Mouse (Mus musculus): Measurements from ENCODE around the gene Mipep. TPM values are rescaled to one million over a fixed set of nuclear protein-coding genes. Genes with fewer than 3 reads are reported as not detected.

Mipep gene
- polyA plus RNA-seq, 1 experiment: 9.2 TPM

DNA sequence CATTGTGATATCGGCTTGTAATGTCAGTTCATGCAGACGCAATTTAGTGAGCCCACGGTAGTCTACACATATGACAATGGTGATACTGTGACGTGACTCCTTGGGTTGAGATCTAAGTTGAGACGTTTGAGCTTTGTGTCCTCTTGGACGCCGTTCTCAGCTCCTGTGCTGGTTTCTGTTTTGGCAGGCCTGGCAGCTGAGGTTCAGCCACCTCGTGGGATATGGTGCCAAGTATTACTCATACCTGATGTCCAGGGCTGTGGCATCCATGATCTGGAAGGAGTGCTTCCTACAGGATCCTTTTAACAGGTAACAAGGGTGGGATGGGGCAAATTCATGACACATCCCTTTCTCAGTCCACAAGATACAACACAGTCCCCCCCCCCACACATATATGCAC lies 87.5 kb downstream of the Mipep start:
- no peak for DNase-seq (ENCODE audit: low read depth)

DNA sequence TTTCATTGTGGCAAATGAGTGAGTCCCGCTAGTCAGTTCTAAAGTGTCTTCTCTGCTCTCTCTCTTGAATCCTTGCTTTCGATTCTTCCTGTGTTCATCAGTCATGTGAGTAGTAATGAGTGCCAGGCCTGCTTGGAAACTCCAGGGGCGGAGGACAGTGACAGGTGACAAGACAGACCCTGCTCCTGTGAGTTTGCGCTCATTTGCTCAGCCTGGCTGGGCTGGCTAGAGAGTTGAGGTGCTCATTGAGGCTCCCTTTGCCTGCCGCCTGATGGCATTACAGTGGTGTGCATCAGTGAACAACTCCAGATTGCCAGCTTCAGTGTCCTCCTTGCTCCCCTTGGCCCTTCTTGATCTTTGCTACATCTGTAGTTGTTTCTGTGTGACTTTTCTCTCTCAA lies 97.7 kb downstream of the Mipep start:
- no peak for DNase-seq (ENCODE audit: low read depth)

DNA sequence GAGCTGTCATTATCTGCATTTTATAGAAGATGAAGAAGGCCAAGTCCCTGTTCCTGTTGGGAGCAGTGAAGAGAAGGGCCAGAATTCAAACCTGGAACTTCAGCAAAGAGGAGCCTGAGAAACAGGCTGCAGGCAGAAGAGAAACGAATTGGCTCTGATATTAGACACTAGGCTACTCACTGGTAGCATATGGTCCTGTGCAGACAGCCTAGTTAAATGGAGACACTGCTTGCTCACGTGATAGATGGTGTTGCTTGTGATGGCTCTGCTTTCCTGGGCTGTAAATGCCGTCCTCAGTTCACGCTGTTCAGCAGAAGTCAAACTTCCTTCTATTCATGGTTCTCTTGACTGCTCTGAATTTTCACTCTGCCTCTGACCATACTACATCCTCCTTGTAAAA lies 98.3 kb downstream of the Mipep start:
- DNase-seq (ENCODE audit: low read depth): no peak

DNA sequence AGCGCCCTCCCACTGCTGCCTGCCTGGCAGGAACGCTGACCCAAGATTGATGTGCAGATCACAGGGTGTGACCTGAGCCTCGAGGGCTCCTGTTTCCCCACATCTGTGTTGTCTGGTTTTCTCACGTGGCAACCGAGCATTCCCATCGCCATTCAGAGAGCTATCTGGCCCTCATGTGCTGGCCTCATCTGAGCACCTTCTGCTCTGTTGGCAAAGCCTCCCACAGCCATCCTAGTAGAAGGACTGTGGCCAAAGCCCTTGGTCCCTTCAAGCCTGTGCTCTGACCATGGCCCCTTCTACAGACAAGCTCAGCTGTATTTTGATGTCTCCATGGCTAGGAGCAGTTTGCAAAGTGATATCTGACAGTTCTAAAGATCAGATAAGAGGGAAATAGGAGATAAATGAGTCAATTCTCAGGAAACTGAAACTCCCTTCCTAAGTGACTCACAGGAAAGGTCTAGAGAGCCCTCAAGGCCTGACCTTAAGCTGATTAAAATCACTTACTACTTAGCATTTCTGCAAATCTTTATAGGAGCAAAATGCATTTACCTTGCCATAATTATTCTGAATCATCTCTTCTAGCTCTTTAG lies 101.1 kb downstream of the Mipep start:
- no peak for DNase-seq (ENCODE audit: low read depth)

DNA sequence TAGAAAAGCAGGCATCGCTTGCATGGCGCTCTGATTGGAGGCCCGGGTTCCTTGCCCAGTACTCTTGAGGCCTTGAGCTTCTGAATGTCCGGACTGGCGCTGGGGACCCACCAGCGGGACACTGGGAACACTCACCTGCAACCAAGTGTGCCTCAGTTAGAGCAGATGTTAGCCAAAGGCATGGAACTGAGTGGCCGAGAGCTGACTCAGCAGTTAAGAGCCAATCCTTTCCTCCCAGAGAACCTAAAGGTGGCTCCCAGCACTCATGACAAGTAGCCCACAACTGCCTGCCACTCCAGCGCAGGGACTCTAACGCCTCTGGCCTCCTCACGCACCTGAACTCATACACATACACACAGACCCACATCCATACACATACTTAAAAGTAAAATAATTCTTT lies 109.5 kb downstream of the Mipep start:
- DNase-seq (ENCODE audit: low read depth): no peak

DNA sequence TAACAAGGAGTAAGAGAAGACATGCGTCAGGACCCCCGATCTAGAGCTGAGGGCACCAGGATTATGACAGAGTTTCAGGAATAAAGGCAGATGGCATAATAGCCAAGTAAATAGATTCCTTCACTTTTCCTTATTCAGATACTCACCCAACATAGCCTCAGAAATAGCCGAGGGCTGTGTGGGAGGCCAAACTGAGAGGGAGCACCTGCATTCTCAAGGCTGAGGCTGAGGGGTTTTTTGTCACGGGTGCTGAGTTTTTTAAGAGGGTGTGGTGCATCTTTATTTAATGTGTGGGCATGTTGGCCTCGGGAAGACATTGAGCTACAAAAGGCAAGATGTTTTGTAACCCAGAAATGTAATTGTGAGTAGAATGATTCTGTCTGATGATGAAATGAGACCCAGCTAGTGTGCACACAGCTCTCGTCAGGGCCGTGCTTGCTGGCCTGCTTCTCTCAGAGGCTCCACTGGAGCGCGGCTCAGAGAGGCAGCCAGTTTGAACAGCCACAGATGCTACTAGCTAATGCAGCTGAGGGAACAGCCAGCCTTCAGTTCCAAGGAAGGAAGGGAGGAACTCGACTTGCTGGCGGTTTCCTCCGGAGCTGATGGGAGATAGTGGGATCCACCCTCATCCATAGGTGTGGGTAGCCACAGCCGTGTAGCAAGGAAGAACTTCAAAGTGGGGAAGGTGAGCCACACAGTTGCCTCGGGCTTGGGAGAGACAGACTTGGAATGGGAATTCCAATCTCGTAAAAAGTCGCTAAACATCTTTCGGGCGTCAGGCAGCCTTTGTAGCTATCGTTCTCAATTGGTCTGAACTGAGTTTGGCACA lies 111.0 kb downstream of the Mipep start:
- DNase-seq (ENCODE audit: low read depth): no peak

DNA sequence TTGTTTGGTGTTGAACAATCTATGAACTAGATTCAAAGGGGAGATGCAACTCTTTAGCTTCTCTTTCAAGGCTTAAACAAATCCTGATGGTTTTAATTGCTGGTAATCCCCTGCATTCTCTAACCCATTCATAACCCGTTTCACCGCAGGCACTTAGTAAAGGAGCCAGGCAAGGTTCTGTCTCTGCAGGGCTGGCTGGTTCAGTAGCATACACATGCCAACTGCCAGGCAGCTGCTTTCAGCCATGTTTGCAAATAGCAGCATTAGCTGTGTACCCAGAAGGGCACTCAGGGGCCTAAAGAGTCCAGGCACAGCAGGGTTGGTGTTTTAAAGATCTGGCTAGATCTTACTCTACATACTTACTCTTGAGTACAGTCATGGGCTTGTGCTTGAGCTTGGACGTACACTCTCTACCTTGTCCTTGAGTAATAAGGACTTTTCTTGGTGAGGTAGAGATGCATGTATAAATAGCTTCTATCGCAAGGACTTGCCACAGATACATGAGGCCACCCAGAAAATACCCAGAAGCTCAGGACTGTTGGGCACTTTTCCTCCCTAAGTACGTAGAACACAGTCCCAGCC lies 113.8 kb downstream of the Mipep start:
- DNase-seq (ENCODE audit: low read depth): no peak

DNA sequence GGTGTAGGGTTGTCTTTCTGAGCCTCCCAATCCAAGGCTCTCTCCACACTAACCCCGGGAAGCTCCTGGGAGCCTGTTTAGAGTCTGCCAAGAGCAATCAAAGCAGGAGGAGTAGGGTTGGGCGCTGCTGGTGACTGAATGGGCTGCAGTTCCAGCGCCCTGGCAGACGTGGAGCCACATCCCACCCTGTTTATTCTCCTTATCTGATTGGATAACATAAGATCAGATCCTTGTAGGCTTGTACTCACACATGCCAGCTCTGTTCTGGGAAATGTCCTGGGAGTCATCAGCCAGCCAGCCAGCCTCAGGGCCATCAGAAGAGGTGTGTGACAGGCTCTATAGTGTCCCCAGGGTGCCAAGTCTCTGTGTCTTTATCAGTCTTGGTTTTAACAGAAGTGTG lies 120.1 kb downstream of the Mipep start:
- no peak for DNase-seq (ENCODE audit: low read depth)

DNA sequence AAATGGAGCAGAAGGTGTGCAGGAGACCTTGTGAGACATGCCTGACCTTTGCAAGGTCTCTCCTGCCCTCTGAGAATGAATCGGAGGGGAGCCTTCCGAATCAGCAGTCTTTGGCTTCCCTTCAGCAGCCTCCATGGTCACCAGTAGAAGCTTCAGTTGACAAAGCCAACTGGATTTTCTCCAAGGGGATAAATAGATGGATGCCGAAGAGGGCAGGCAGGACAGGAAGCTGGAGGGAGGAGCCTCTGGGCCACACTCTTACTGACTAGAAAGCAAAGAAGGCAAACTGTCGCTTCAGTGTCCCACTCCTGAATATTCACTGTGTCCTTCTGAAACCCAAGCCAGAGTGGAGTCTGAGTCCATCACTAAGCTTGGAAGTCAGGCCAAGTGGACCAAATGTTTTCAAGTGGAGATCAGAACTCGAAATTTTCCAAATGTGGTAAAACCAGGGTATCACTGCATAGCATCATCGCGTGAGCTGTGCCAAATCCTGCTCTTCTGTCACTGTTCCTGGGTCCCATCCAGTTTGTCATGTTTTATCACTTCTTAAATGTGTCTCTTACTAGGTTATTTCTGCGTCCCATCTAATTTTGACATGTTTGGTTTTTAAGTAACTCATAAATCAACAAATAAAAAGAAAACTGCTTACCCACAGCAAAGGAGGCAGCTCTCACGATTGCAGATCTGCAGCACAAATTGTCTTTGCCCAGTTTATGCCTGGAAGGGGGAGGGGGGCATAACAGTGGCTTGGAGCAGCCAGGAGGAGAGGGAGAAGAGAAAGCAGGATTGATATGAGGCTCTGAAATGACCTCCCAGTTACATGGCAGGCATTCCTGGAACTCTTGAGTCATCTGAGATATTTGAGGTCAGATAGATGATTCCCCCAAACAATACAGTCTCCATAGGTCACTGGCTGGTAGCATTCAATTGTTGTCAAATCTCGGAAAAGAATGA lies 122.3 kb downstream of the Mipep start:
- no peak for DNase-seq (ENCODE audit: low read depth)

DNA sequence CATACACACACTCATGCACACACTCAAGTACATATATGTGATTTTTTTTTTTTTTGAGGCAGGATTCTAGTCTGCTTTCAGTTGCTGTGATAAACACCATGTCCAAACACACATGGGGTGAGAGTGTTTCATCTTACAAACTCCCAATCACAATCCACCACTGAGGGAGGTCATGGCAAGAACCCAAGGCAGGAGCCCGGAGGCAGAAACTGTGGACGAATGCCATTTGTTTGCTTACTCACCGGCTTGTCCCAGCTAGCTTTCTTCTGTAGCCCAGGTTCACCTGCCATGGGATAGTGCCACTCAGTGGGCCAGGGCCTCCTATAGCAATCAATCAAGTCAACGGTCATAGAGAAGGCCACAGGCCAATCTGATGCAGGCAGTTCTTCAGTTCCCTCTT lies 125.0 kb downstream of the Mipep start:
- DNase-seq (ENCODE audit: low read depth): no peak

DNA sequence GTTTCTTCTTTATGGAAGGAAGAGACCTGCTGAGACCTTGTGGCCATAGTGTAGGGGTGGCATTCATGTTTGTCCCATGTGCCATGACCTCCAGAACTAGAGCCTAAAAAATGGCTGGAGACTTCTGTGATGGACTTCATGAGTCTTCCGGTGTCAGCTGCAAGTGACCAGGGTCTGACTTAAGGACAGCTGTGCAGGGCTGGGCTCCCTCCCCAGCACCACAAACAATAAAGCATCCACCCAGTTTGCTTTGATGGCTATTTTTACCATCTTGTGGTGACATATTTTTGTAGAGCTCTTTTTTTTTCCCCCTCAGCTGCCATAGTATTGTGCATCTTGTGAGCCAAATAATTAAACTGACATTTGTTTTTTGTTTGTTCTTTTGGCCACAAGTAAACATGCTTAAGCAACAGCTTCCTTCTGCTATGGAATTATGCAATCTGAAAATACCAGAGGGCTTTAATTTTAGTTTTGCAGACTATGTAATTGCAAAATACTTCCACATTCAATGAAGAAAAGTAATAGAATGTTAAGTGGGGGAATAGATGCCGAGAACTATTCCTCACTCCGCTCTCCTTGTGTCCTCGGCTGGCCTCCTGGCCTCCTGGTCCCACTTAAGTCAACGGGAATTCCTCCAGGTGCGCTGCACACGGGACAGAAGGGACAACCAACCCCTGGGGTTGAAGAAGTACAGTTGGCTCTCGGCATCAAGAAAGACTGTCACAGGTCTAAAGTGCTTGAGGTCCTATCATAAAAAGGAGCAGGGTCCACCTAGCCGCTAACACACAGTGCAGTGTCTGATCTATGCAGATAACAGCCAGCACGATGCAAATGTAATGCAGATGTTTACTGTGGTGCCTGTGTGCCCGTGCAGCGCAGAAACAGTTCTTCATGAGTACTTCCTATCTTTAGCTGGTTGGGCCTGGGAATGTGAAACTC lies 126.4 kb downstream of the Mipep start:
- no peak for DNase-seq (ENCODE audit: low read depth)

DNA sequence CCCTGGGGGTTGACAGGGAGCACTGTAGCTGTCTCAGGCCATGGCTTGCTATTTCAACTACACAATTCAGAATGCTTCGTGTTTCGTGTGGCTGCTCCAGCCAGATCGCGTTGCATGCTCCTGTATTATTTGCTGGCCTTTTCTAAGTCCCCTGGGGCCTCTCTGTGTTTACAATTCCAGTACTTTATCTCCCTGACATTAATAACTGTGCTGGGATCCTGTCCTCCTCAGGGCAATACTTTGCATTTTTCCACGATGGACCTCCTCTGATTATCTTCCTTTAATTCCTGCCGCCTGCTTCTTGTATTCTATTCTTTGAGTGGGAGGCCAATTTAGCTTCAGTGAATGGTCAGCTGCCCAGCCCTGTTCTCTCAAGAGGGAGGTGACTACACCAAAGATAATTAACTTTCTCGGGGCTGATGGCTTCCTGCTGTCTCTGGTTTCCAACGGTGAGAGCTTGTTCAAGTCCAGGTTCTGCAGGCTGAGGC lies 128.7 kb downstream of the Mipep start:
- DNase-seq (ENCODE audit: low read depth): no peak

DNA sequence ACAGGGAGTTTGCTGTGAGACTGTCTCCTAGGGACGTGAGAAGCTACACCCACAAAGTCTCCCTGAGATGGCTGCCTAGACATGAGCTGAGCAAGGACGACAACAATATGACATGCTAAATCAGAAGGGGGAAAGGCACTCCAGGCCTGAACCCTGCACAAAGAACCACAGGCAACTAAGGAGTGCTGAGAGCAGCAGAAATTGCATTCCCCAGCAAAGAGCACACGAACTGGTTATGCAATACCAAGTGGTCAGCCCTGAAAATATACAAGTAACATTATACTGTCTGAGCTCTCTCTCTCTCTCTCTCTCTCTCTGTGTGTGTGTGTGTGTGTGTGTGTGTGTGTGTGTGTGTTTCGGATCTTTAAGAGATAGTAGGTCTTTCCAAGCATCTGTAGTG lies 132.3 kb downstream of the Mipep start:
- no peak for DNase-seq (ENCODE audit: low read depth)

DNA sequence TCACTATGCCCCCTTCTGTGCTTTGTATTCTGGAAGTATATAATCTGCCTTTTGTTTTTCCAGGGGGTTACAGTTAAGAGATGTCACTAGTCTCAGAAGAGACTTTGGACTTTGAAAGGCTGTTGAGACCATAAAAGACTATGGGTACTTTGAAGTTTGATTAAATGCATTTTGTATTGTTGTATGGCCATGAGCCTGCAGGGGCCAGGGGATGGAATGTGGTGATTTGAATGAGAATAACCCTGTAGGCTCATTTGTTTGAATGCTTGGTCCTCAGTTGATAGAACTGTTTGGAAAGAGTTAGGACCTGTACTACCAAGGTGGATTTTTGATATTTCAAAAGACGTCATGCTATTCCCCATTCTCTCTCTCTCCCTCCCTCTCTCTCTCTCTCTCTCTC lies 141.6 kb downstream of the Mipep start:
- DNase-seq (ENCODE audit: low read depth): no peak

DNA sequence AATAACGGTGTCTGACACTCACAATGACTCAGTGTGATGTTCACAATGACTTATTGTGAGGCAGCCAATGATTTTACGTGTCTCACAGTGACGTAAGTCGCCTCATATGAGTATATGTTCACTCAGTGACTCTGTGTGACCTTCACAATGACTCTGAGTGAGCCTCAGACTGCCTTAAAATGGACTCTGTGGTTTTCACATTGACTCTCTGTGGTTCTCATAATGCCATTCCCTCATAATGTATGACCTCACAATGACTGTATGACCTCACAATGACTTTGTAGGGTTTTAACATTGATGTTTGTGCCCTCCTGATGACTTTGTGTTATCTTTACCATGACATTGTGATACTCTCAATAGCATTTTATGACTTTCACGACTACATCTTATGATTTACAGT lies 151.3 kb downstream of the Mipep start:
- no peak for DNase-seq (ENCODE audit: low read depth)

DNA sequence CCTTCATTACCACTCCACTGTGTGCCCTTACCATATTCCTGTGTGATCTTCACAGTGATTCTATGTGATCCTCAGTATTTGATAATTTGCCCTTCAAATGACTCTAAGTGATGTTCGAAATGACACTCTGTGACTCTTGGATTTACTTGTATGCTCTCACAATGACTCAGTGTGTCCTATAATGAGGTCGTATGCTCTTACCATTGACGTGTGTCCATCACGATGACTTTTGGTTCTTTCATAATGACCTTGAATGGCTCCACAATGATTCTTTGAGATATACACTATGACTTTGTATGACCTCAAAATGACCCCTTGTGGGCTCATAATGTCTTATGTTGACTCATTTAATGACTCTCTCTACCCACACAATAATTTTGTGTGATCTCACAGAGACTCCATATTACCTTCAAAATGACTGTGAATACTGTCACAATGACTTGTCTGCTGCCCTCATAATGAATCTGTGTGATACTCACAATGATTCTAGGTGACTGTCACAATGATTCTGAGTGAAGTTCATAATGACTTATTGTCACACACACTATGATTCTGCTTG lies 153.2 kb downstream of the Mipep start:
- no peak for DNase-seq (ENCODE audit: low read depth)
